Mouse (Mus musculus) regulatory T cell (primary cell): ENCODE measurements around the gene Tnn.

Experiments used
- in situ Hi-C: fragments of 300-600 bp; cut with MboI, MseI; formaldehyde crosslinking; loops from one replicate; pipeline ENCODE4 v1.15.1; 2025; ENCODE audit warnings: high pct_unique_total_duplicates

Tnn gene

DNA sequence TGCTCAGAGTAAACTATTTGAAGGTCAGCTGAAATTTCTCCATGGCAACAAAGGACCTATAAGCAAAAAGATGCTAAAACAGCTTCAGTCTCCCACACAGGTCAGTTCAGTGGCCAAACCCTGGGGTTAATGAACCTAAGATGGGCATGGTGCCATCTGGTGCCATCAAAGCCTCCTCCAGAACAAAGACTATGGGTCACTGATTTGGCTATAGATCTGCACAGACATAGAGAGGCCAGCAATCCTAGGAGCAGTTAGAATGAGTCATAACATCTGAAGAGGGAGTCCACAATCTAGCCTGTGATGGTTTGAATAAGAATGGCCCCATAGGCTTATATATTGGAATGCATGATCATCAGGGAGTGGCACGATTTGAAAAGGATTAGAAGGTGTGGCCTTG, 69.1 kb downstream of the Tnn start:
- in situ Hi-C loops: no loop called here

DNA sequence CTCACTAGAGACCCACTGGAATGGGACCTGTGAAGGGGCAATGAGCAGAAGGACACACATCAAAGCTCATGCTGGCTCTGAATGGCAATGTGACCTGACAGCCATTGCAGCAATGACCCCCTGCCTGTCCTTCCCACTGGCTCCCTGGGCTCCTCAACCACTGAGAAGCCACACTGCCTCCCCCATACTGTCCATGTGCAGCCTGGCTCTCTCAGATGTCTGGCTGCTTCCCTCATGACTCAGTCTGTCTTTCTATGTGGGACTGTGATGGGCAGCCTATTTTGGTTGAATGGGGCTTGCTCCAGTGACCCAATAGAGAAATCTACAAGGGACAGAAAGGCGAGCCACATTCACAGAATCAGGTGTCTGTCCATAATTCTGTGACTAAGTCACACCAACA, 70.7 kb downstream of the Tnn start:
- in situ Hi-C loops: no loop called here

DNA sequence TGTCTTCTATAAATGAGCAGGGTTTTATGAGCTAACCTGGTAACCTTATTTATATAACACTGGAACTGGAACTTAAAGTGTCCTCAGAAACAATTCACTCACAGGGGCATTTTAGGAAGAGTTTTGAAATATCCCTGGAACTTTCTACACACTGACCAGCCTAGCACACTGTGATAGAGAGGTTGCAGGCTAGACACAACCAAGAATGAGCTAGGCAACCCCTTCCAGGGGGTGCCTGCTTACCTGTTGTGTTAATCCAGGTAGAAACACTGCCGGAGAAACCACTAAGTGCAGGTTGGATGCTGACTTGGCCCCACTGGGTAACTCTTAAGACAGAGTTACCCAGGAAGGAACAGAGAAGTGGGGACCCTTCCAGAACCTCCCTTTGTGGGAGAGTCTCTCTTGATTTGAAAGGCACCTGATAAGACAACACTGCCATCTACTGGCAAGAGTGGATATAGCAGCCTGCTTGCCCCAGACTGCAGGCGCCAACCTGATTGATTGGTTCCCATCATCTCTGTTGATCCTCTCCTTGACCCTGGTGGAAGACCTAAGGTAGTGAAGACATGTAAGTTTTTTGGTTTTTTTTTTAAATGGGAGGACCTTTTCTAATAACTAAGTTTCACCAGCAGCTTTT, 72.5 kb downstream of the Tnn start:
- in situ Hi-C loops: no loop called here

DNA sequence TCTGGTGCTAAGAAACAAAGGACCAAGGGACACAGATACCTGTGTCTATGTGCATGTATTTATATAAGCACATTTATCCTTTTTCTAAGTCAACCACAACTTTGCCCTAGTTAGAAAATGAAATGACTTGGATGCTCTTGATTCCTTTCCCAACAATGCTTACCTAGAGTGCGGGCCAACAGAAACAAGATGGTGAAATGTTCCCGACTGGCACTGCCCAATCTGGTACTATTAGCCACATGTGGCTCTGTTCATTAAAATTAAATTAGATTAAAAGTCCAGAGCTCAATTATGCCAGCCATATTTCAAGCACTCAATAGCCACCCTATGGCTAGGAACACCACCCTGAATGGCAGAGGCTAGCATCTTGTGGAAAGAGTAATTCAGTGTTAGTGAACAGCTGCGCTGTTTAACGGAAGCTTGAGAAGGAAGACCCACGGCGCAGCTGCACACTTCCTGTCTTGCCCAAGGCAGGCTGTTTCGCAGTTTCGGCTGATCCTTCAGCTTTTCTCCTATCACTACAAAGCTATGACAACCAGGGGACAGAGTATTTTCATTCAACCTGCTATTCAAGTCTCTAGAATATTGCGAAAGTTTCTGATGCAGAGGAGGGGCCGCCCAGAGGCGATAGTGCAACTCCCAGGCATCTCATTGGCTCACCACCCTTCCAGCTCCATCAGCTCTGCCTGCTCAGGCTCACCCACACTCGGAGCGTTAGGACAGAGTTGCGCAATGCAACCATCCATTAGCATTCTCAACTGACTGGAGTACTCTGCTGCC, 74.3 kb downstream of the Tnn start:
- in situ Hi-C loops: loop anchor here (10.0 kb wide), 1 partner anchor 684 kb away; no protein-coding TSS in a partner anchor

DNA sequence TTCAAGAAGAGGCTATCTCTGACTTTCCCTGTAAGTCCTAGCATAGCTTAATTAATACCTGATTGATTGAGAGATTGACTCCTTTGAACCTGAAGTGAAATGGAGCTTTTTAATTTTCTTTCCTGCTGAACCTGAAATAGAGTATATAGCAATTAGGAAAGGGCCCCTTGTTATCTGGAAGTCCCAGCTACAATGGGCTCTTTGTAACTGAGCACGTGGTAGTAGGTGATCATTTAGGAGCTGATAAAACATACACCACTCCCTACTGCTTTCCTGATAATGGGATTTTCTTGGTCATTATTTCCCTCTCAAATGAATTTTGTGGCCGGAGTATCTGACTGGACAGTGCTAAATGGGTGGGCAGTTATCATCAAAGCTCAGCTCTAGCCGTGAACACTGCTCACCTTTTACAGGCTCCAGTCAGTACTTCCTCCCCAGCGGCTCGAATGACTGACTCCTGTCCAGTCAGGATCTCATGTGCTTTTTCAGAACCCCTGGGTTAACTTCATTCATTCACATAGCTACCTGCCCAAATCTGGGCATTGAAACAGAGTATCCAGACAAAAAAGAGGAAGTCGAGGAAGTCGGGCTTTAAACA, 88.7 kb downstream of the Tnn start:
- in situ Hi-C loops: loop anchor here (5.0 kb wide), 1 partner anchor 147 kb away; no protein-coding TSS in a partner anchor

DNA sequence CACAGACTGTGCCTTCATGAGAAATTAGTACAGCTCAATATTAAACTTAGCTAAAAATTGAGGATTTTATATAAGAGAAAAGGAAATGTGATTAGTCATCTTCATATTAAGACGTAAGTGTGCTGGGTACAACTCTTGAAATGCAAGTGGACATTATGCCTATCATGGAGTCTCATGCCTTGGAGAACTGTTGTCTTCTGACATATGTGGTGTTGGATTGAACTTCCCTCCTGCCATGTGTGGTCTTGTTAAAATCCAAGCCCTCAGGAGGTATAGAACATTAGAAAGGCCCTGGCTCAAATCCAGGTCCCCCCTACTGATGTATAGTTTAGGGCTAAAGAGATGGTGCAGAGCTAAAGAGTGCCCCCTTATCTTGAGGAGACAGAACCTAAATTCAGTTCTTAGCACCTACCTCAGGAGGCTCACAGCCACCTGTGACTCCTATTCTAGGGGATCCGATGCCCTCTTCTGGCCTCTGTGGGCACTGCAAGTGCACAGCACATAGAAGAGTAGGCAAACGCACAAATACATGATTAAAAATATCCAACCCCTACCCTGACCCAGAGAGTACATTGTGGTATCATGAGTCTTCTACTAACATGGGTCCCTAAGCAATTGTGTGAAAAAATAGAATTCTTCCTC, 91.5 kb downstream of the Tnn start:
- in situ Hi-C loops: loop anchor here (5.0 kb wide), 1 partner anchor 145 kb away; no protein-coding TSS in a partner anchor

DNA sequence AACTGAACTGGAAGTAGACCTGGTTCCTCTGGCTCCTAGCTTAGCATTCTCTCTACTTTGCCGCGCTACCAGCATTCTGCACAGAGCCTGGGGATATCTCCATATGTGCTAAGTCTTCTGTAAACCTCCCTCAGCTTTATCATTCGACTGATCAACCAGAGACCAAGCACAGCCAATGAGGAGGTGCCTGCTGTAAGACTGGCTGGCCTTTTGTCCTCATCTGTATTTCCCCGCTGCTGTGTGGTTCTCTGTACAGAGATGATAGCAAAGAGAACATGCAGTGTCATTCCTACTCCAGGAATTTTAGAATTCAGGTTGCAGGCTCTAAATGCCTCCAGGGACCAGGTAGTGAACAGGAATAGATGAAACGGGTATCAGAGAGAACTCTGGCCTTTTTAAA, 92.1 kb downstream of the Tnn start:
- in situ Hi-C loops: loop anchor here (5.0 kb wide), 1 partner anchor 144 kb away; no protein-coding TSS in a partner anchor

DNA sequence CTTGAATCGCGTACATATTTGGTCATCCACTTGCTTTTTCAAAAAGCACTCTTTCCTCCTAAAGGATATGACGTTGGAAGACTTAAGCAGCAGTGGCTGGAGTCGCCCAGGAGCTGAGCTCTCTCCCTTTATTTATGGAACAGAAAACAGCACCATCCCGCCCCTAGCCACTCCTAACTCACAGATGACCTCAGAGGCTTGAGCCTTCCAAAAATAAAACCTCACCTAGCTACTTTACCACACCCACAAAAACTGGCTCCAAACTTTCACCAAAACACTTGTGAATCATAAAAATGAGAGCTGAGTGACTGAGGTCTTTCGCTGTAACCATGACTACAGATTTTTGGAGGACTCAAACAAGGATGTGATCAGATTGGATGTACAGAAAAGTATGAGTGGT, 92.8 kb downstream of the Tnn start:
- in situ Hi-C loops: loop anchor here (5.0 kb wide), 1 partner anchor 143 kb away; no protein-coding TSS in a partner anchor

DNA sequence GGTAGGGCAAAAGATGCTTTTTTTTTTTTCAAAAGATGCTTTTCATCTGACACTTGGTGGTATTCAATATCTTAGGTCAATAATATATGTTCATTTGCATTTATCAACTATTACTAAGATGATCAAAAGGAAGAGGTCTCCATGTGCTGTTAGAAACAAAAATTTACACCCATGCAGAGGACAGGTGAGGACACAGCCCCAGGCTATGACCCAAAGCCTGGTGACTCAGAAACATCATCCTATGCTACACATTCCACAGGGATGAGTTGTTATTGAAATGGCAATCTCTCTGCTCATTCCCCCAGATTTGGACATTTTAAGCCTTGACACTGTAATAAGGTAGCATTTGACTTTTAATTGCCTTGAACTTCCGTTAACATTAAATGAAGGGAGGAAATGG, 93.5 kb downstream of the Tnn start:
- in situ Hi-C loops: loop anchor here (5.0 kb wide), 1 partner anchor 143 kb away; no protein-coding TSS in a partner anchor

DNA sequence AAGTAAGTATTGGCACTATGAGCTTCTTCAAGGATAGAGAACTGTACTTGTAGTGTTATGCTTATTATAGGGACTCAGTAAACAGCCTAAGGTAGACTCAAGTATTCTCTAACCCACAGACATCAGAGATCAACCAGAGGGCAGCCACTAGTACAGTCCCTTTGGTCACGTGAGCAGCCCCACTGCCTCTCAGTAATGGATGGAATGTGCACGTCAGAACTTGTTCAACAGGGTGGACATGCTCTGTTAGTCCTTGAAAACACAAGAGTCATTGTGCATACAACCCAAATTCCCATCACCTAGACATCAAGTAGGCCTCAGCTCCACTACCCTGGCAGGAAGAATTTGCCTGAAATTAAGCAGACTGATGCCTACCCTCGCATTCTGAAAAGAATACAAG, 95.7 kb downstream of the Tnn start:
- in situ Hi-C loops: no loop called here

DNA sequence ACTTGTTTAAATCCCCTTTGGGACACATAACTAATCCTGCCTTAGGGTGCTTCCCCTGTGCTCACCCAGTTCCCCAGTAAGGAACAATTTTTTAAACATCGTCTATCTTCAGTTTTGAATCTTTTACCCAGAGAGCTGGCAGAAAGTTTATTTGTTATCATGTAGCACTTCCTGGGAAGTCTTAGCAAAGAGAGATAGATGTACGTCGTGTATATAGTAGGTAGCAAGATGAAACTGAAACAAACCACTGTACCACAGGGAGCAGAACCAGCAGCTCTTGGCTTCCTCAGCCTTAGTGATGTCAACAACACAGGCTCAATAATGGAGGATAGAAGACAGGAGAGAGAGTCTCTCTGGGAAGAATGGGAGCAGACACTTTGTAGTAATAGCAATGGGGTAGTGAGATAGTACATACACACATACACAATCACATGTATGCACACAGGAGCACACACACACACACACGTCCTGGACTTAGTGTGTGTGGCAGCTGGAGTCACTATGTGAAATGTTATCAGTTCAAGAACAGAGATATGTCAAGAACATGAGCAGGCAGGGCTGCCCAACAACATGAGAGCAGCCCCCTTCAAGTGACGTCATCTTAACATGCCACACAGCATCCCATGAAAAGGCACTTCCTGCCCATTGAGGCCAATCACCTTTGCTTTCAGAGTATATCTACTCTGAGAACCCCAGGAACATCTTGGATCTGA, 98.9 kb downstream of the Tnn start:
- in situ Hi-C loops: no loop called here

DNA sequence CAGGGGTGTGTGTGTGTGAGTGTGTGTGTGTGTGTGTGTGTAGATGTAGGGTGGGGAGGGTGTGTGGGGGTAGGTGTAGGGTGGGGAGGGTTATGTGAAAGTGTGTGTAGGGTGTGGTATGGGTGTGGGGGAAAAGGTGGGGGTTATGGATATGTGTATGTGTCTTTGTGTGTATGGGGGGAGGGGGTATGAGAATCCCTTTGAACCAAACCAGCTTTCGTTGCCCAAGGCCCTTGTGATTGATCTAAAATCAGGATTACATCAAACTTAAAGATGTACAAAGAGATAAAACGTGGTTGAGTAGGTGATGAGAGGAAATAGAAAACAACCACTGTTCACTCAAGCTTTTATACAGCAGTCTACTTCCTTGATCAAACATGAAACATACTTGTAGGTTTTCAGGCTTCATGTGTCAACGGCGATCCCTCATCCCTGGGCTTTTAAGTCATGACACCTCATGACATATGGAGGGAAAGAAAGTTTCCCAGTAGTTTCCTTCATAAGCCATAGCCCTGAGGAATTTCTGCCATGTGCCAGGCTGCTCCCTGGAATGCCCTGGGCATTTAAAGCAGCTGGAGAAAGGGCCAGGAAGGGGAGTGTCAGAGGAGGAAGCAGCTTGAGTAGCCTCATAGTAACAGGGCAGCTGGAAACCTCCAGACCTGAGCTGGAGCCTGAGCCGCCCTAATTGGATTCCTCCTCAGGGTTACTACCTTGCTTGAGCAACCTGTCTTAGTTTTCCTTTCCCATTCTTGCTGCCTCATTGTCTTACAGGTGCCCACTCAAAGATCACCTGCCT, 99.7 kb downstream of the Tnn start:
- in situ Hi-C loops: no loop called here

DNA sequence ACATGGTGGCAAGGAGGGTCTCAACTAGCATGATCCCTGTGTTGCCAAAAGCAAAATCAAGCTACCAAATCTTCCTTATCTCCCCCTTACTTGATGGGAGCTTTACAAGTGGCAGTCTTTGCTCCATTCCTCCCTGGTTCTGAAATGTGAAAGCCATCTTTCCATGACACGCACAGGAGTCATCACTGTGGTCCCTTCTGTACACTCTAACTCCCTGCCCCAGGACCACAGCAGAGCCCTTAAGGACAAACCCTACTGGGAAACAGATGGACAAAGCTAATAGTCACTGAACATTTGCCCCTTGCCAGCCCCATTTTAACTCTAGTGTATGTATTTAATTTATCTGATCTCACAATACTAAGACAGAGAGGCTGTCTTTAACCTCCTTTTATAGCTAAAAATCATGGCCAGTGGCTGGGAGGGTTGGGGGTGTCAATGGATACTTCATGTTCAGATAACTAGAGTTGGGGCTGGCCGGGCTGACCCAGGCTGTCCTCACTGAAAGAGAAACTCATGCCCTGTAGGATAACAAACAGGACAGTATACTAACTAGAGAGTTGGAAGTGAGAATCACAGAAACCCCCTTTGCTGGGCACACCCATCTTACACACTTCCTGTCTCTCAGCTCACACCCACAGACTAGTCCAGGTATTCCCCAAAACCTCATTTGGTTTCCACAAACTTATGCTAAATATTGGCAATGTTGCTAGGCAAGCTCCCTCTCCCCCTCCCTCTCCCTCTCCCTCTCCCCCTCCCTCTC, 100.6 kb downstream of the Tnn start:
- in situ Hi-C loops: no loop called here

DNA sequence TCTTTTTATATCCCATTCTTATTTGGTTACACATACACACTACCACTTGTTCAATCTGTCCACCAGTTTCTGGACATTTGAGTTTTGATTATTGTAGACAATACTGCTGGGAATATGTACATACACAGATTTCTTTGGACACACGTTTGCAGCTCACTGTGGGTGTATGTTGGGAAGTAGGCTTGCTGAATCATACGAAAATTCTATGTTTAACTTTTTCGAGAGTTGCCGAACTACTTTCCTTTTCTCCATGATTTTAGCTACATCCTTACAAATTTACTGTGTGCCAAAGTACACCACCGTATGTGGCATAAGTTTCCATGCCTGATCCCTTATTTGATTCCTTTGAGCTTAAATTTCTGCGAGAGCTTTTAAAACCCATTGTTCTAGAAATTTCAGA, 102.5 kb downstream of the Tnn start:
- in situ Hi-C loops: no loop called here

DNA sequence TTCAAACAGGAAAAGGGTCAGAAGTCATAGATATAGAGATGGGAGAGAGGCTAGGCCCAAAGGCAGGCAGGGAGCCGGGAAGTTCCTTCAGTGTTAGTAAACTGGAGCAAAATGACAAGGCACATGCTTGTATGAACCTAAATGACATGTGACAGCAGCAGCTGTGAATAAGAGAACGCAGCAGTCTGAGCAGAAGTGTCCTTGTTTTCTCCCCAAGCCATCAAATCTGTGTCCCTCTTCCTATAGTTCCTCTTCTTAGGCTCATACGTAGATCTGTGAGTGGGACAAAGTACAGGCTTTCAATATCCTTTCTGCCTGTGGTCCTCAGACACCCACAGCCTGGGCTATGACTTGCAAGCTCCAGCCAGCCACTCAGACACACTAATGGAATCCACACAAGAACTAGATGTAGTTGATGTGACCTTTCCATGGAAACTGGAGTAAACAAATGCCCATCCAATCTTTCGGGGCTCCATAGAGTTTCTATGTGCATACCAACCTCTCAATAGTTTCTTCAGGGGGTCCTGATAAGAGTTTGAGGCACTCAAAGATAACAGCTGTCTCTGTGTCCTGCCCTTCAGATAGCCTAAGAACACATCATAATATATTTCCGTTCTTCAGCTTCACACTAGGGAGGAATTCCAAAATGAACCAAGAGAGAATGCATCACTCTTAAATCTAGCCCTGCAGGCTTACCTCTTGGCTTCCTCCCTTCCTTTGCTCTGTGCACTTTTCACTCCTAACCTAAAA, 104.1 kb downstream of the Tnn start:
- in situ Hi-C loops: loop anchor here (25.0 kb wide), 1 partner anchor 738 kb away; the partner anchor contains the start of gene Rabgap1l

DNA sequence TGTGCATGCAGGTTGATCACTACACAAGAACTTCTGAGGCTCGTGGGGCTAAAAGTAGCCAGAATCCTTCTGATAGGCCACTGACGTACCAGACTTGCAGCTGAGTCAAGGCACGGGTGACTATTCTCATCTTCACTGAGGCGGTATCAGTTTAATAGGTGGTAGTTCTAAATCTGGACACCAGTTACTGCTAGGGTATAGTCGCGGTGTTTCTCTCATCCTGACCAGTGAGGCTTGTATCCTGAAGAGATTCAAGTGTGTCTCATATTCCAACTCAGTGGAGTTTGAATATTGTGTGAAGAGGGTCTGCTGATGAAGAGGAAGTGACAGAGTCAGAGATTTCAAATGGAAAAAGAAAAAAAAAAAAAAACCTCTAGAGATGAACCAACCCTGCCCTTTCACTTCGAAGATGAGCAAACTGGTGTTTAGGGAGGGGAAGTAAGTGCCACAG, 105.9 kb downstream of the Tnn start:
- in situ Hi-C loops: loop anchor here (25.0 kb wide), 1 partner anchor 740 kb away; the partner anchor contains the start of gene Rabgap1l

DNA sequence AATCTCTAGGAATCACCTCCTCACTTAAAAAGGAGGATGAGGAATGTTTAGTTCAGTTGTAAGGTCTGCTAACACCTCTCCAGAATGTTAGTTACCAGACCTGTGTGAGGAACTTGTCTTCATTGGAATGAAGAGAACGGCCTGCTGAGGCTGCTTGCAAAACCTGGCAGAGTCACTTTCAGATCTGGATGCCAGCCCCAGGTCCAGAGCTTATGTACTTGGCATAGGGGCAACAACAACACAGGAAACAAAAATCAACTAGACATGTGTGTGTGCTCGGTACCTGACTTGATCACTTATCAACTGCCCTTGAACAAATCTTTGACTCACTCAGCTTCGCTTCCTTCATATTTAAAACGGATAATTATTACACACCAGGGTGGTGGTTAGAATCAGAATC, 106.6 kb downstream of the Tnn start:
- in situ Hi-C loops: loop anchor here (25.0 kb wide), 1 partner anchor 741 kb away; the partner anchor contains the start of gene Rabgap1l

DNA sequence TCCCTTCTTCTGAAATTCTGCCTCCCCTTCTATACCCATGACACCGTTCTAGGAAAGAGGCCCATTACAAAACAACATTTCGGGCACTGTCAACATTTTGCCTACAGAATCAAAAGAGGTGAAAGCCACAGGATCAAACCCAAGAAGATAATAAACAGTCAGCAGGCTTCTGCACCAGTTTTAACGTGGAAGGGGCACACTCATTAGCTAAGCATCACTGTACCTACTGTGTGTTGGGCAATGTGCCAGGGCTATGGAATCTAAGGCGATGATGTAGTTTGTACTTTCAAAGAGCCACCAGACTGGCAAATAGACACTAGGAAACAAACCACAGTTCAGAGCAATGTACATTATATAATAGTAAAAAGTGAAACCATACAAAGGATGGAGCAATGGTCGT, 107.4 kb downstream of the Tnn start:
- in situ Hi-C loops: loop anchor here (25.0 kb wide), 1 partner anchor 741 kb away; the partner anchor contains the start of gene Rabgap1l
